21 mouse cellular contexts compared by ENCODE assay signal in the genomic region with DNA sequence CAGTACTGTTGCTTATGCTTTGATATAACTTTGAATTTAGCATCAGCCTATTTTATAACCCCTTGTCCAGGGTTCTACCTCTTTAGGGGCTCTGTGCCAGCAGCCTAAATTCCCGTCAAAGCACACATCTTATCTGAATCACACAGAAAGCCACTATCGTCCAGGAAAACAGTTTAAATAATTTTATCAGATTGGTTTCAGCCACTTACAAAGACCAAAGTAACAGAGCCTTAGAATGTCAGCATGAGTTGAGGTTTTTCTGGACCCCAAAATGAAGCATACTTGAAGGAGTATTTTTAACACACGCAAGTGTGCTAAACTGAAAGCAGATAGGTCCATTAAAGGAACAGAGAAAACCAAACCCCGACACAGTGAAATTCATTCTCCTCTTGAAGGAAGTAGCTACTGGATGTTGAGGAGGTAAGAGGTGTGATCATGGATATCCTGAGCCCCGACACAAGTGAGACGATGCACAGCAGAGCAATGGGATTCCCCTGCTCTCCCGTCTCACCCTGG. TPM values are rescaled to one million over a fixed set of nuclear protein-coding genes. Genes with fewer than 3 reads are reported as not detected.
"Had no signal": no experiment of that assay in that cellular context is flagged by ENCODE, and none has a peak within 500 bp of the region (broad histone marks: within the 10 kb centered on the region; RNA-seq: fewer than 3 reads in every experiment).

No protein-coding gene starts in this region.

RNA-seq across cellular contexts. Expression of a gene that starts 20.0 kb away (rescaled TPM):
- total RNA-seq: monocyte, adult 5-6 weeks; neutrophil, adult 5-6 weeks had no signal
- polyA plus RNA-seq: macrophage had no signal

RNA-seq across cellular contexts. Expression of a gene that starts 36.0 kb away (rescaled TPM):
- total RNA-seq: megakaryocyte, adult 5-6 weeks; midbrain, postnatal 0 days; monocyte, adult 5-6 weeks; neutrophil, adult 5-6 weeks had no signal
- polyA plus RNA-seq: liver, embryonic 15.5 days; liver, postnatal 0 days; lung, adult 2 months; lung, embryonic 15.5 days; lung, postnatal 0 days; macrophage; midbrain, embryonic 11.5 days; midbrain, embryonic 13.5 days; midbrain, embryonic 15.5 days; midbrain, postnatal 0 days; neural tube, embryonic 12.5 days; neural tube, embryonic 14.5 days; spleen, adult 2 months; stomach, embryonic 15.5 days; stomach, postnatal 0 days; testis, adult 2 months; thymus, adult 2 months; urinary bladder, adult 2 months had no signal

RNA-seq across cellular contexts. Expression of a gene that starts 47.8 kb away (rescaled TPM):
- total RNA-seq: megakaryocyte, adult 5-6 weeks; midbrain, postnatal 0 days; monocyte, adult 5-6 weeks; neutrophil, adult 5-6 weeks had no signal
- polyA plus RNA-seq: liver, embryonic 15.5 days; liver, postnatal 0 days; lung, adult 2 months; lung, embryonic 15.5 days; lung, postnatal 0 days; macrophage; midbrain, embryonic 11.5 days; midbrain, embryonic 13.5 days; midbrain, embryonic 15.5 days; midbrain, postnatal 0 days; neural tube, embryonic 12.5 days; neural tube, embryonic 14.5 days; spleen, adult 2 months; stomach, embryonic 15.5 days; stomach, postnatal 0 days; testis, adult 2 months; thymus, adult 2 months; urinary bladder, adult 2 months had no signal

RNA-seq across cellular contexts. Expression of a gene that starts 53.9 kb away (rescaled TPM):
- total RNA-seq: neutrophil, adult 5-6 weeks had no signal
- polyA plus RNA-seq: macrophage had no signal
